ENCODE assay signal across 21 mouse cellular contexts in genomic region chr14:45544026-45544425, GRCm38 (mm10). TPM values are rescaled to one million over a fixed set of nuclear protein-coding genes. Genes with fewer than 3 reads are reported as not detected.
DNase-seq lines count a peak whose midpoint lies in the region.
"Had no signal": no experiment of that assay in that cellular context is flagged by ENCODE, and none has a peak within 500 bp of the region (broad histone marks: within the 10 kb centered on the region; RNA-seq: fewer than 3 reads in every experiment).

No protein-coding gene starts in this region.

- no peaks in the 10 kb centered on the region for H3K9me3 ChIP-seq in heart, embryonic 10.5 days
- H3K9me3 ChIP-seq: forebrain, embryonic 10.5 days; forebrain, embryonic 13.5 days; heart, embryonic 12.5 days; heart, embryonic 15.5 days; hindbrain, embryonic 10.5 days; hindbrain, embryonic 13.5 days had no signal

- 64% methylated on average over 5 of the region's 6 CpGs for WGBS in heart, embryonic 10.5 days

- peak; percentile 53 for DNase-seq in heart, embryonic 10.5 days (ENCODE audit: low spot score)
- DNase-seq in heart, adult 11 months, result no peak
- peak; percentile 70 for DNase-seq in kidney, adult 9 months
- DNase-seq in kidney, postnatal 10 days, result no peak
- peak; percentile 47 to 49 for DNase-seq in kidney, postnatal 36 days
- DNase-seq in kidney, postnatal 14 days, result no peak
- DNase-seq: adrenal gland, postnatal 10 days; adrenal gland, postnatal 36 days; cerebellum, adult 18-20 months; cerebellum, adult 9-10 months; cerebellum, postnatal 14 days; gastrocnemius, postnatal 10 days; gastrocnemius, postnatal 36 days; heart, postnatal 10 days; heart, postnatal 36 days had no signal

- H3K36me3 ChIP-seq in heart, embryonic 10.5 days, result no peaks in the 10 kb centered on the region
- H3K36me3 ChIP-seq: forebrain, embryonic 10.5 days; heart, embryonic 12.5 days; heart, embryonic 15.5 days; hindbrain, embryonic 10.5 days; hindbrain, embryonic 13.5 days had no signal

- no peak overlapping the region for H3K27ac ChIP-seq in heart, embryonic 10.5 days
- H3K27ac ChIP-seq: forebrain, embryonic 10.5 days; forebrain, embryonic 13.5 days; heart, embryonic 15.5 days; hindbrain, embryonic 10.5 days; hindbrain, embryonic 13.5 days had no signal

- no peaks in the 10 kb centered on the region for H3K27me3 ChIP-seq in heart, embryonic 10.5 days (ENCODE audit: insufficient read depth, poor library complexity, severe bottlenecking)
- H3K27me3 ChIP-seq: forebrain, embryonic 13.5 days; heart, embryonic 12.5 days; heart, embryonic 15.5 days had no signal

- no peak overlapping the region for H3K4me3 ChIP-seq in heart, embryonic 10.5 days
- H3K4me3 ChIP-seq: forebrain, embryonic 10.5 days; forebrain, embryonic 13.5 days; heart, embryonic 12.5 days; heart, embryonic 15.5 days; hindbrain, embryonic 10.5 days; hindbrain, embryonic 13.5 days had no signal

- no peaks in the 10 kb centered on the region for H3K4me1 ChIP-seq in heart, embryonic 10.5 days
- H3K4me1 ChIP-seq: hindbrain, embryonic 13.5 days had no signal

RNA-seq across cellular contexts. Expression of gene Fermt2, which starts 14.1 kb away (rescaled TPM):
- polyA plus RNA-seq in heart, embryonic 10.5 days (2016; fragmentation: Nextera tagmentation; extraction: Ambion mirVana), result 175 and 176 TPM in 2 replicates

Comparison
In these comparisons a context has a peak if more than half of its experiments do, and no peak if none do; other contexts are left out.
1. DNase-seq: peak in heart, embryonic 10.5 days (single experiment), kidney, adult 9 months (single experiment) and kidney, postnatal 36 days (2 of 2); none in heart, adult 11 months (single experiment), kidney, postnatal 10 days (single experiment) and kidney, postnatal 14 days (single experiment).